Mouse (Mus musculus): ENCODE measurements around the gene Ralgapa2.

Gene Ralgapa2

DNA sequence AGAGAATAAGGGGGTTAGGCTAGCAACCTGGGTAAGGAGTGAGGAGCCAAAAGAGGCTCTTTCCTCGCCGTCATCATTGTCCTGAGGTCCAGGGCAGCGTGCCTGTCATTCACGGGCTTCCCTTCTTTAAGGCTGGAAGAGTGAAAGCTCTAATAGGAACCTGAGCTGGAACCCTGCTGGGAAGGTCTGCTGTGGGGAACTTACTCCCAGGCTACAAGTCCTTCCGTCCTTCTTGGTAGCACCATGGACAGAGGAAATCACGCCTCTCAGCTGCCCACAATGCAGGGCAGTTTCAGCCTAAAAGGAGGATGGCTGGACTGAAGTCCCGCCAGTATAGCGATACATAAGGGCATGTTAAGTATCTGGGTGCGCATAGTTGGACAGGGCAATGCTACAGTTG lies 285.7 kb downstream of the Ralgapa2 start:
- in situ Hi-C loops (cut with MboI; ENCODE audit: low sequenced_read_pairs): no loop called here

DNA sequence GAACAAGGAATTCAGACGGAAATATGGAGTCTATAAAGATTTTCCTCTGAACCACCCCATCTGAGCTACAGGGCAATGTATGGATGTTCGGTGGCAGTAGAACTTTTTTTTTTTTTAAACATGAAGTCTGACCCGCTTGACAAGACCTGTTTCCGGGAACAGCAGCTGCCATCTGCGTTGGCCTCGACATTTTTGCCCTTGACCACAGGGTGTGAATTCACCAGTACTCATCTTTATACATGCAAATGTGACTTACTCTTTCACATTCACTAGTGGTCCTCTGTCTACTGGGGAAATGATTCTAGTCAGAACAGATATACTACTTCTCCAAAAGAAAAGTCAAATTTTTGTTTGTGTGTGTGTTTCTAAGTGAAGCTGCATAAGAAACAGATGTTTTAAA lies 286.3 kb downstream of the Ralgapa2 start:
- in situ Hi-C loops (cut with MboI; ENCODE audit: low sequenced_read_pairs): no loop called here

DNA sequence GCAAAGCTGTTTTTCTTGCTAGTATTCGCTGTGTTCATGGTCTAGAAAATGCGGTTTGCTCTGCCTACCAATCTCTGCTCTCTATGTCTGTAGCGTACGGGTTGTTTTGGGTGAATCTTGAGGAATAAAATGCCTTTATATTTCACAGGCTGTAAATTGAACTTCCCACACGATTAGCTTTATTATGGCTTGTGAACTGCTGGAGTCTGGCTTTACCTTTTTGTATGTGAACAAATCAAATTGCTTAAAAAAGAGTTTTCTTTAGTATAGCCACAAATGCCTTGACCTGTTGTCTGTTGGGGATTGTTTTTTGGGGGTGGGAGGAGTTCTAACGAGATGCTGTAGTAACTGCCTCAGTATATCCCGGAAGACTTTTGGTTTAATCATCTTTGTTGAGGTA lies 288.0 kb downstream of the Ralgapa2 start:
- in situ Hi-C loops (cut with MboI; ENCODE audit: low sequenced_read_pairs): no loop called here

DNA sequence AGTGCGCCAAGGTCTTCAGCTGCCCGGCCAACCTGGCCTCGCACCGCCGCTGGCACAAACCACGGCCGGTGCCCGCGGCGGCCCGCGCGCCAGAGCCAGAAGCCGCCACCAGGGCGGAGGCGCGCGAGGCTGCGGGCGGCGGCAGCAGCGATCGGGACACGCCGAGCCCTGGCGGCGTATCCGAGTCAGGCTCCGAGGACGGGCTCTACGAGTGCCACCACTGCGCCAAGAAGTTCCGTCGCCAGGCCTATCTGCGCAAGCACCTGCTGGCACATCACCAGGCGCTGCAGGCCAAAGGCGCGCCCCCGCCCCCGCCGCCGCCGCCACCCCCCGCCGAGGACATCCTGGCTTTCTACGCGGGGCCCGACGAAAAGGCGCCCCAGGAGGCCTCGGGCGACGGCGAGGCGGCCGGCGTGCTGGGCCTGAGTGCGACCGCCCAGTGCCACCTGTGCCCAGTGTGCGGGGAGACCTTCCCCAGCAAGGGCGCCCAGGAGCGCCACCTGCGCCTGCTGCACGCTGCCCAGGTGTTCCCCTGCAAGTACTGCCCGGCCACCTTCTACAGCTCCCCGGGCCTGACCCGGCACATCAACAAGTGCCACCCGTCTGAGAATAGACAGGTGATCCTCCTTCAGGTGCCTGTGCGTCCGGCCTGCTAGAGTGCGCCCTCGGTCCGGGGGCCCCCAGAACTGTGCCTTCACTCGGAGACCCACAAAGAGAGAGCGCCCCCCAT lies 288.8 kb downstream of the Ralgapa2 start:
- in situ Hi-C loops (cut with MboI; ENCODE audit: low sequenced_read_pairs): no loop called here

DNA sequence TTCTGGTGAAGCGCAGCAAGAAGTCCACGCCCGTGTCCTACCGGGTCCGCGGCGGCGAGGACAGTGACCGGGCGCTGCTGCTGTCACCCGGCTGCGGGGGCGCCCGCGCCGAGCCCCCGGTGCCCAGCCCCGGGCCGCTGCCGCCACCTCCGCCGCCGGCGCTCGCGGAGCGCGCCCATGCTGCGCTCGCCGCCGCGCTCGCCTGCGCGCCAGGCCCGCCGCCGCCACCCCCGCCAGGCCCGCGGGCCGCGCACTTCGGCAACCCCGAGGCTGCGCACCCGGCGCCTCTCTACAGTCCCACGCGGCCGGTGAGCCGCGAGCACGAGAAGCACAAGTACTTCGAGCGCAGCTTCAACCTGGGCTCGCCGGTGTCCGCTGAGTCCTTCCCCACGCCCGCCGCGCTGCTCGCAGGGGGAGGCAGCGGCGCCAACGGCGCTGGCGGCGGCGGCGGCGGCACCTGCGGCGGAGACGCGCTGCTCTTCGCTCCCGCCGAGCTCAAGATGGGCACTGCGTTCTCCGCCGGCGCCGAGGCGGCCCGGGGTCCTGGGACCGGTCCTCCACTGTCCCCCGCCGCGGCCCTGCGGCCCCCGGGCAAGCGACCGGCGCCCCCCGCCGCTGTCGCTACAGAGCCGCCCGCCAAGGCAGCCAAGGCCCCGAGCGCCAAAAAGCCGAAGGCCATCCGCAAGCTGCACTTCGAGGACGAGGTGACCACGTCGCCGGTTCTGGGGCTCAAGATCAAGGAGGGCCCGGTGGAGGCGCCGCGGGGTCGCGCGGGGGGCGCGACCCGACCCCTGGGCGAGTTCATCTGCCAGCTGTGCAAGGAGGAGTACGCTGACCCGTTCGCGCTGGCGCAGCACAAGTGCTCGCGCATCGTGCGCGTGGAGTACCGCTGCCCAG lies 289.6 kb downstream of the Ralgapa2 start:
- in situ Hi-C loops (cut with MboI; ENCODE audit: low sequenced_read_pairs): no loop called here

DNA sequence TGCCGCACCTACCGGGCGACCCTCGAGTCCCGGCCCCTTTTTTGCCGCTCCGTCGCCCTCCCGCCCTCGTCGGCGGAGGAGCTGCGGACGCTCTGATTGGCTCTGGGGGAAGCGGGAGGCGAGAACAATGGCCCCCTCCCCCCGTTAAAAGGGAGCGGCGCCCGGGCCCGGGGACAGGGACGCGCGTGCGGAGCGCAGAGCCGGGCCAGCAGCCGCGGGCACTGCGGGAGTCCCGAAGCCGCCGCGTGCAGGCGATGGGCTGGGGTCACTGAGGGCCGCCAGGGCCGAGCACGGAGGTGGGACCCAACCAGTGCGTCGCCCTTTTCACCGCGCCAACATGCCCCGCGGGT lies 290.2 kb downstream of the Ralgapa2 start:
- in situ Hi-C loops (cut with MboI; ENCODE audit: low sequenced_read_pairs): no loop called here

DNA sequence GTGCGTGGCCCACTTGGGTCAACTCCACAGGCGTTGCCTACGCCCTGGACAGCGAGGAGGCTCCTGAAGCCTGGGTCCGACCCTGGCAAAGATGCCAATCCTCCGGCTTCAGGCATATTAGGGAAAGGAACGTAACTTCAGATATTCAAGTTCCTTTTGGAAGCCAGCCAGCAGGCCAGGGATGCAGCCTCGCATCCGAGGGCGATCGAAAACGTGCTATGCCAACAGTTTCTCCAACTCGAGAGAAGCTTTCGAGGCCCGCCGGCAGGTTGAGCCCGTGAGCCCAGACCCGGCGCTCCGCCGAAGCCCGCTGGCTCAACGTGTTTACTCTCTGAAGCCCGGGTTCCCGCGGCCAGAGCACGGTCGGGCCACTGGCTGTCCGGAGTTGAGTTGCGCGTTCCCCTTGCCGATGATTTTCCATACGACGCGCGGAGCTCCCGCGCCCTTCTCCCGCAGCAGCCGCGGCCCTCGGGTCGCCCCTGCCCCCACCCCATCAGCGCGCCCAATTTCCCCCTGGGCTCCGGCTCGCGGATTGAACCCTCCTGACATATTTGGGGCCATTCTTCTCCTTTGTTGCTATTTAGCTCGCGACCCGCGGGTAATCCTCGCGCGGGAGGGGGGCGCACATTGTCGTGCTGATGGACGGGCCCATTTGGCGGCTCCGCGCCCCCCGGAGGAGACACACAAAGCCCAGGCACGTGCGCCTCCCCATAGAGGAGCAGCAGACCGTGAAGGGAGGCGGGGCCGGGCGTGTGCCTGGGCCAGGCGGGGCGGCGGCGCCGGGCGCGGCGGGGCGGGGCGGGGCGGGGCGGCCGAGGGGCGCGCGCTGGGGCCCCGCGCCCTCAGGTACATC lies 290.8 kb downstream of the Ralgapa2 start, which contains the start of gene Insm1:
Gene Insm1, plus strand, starts transcription at position 846 of the 853 bp plus-strand sequence.
- in situ Hi-C loops (cut with MboI; ENCODE audit: low sequenced_read_pairs): no loop called here

DNA sequence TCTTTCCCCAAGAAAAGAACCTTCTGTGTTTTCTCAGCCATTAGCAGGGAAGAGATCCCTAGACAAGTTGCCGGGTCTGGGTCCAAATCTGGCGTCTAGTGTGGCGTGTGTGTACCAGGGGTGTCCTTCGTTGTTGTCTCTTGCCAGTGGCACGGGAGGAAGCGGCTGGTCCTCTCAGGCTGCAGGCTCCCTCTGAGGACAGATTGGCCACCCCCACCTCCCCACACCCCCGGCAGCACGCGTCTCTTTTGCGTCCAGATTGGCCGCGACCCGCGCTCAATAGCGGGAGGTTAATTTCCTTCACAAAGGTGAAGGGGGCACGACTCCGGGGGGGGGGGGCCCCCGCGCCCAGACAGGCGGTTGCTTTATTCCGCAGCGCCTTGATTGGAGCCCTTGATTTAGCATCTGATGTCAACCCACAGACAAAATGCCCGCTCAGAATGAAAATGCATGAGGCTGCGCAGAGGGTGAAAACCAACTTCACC lies 291.5 kb downstream of the Ralgapa2 start:
- in situ Hi-C loops (cut with MboI; ENCODE audit: low sequenced_read_pairs): no loop called here

DNA sequence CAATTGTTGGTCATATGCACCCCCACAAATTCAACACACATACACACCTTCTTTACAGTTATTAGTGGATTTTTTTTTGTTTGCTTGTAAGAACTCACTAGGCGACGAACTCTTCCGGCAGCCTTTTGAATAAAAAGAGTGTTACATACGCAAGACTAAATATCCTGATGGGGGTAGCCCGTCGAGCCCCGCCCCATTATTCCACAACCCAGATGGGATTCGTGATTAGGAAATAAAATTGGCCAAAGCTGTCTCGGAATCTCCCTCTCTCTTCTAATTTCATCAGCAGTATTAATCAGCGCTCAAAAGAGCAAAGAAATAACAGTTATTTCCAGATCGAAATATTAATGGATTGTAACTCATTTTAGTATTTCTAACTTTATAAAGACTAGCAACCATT lies 292.4 kb downstream of the Ralgapa2 start:
- in situ Hi-C loops (cut with MboI; ENCODE audit: low sequenced_read_pairs): no loop called here

DNA sequence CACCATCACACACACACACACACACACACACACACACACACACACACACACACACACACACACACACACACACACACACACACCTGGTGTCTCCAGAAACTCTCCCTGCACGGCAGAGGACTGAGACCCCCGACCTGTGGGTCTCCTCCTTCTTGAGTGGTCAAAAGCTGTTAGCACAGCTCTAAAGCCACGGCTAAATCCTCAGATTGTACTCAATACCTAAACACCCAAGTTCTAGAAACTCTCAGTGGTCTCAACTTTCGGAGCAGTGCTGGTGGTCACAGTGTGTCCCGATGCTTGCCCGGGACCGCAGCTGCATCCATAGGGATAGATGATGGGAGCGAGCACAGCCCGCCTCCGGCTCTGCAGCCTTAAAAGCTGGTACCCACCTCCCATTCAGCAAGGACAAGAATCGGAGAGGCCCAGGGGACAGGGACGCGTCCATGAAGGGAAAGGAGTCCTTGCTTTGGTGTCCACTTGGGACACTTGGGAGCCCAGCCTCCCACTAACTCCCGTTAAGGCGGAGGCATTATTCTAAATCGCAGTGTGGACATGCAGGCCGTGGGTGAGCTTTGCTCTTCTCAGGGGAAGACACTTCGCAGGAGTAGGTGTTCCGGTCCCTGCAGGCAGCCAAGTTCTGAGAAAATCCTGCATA lies 293.1 kb downstream of the Ralgapa2 start:
- in situ Hi-C loops (cut with MboI; ENCODE audit: low sequenced_read_pairs): no loop called here

DNA sequence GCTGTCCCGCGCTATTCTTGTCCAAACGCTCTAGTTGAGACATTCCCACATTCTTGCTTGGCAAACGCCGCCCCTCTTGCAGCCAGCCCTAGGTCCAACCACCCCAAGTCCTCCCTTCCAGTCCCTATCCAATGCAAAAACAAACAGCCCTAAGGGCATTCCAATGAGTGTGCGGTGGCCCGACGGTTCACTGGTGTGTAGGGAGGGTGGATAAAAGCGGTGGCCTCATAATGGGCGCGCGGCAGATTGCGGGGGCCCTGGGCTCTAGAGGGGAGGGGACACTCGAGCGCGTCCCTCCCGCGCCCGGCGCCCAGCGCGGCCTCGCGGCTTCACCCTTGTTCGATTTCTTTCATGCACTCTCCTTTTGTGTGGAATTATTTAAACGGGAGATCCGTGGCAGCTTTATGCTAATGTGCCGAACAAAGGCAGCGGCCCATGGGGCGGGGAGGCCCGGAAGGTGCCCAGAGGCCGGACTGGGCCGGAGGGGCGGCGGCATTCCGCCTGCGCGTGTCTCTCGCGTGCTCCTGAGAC lies 293.9 kb downstream of the Ralgapa2 start:
- in situ Hi-C loops (cut with MboI; ENCODE audit: low sequenced_read_pairs): no loop called here

DNA sequence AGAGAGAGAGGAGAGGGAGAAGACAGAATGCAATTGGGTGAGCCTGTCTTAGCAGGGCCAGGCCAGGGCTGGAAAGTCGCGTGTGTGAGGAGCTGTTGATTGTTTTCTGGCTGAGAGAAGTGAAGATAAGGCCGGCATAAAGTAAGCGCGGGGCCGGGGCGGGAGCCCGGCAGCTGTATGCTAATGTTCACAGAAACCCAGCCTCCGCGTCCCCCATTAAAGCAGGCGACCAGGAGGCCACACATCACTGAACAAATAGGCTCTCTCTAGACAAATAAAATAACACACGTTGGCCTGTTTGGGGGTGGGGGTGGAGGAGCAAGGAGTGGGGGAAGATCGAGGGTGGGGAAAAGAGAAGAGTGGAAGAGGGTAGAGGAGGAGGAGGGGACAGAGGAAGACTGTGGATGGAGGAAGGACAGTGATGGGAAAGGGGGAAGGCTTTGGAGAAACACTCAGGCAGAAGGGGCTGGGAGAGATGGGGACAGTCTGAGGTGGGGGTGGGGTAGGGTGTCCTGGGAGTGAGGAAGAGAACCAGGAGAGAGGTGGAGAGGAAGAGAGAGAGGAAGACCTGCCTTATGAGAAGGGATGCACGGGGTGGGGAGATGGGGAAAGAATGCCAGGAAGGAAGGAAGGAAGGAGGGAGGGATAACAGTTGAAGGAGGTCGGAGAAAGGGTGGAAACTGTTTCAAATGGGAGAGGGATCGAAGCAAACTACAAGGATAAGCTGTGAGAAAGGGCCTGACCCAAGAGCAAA lies 294.7 kb downstream of the Ralgapa2 start:
- in situ Hi-C loops (cut with MboI; ENCODE audit: low sequenced_read_pairs): no loop called here

DNA sequence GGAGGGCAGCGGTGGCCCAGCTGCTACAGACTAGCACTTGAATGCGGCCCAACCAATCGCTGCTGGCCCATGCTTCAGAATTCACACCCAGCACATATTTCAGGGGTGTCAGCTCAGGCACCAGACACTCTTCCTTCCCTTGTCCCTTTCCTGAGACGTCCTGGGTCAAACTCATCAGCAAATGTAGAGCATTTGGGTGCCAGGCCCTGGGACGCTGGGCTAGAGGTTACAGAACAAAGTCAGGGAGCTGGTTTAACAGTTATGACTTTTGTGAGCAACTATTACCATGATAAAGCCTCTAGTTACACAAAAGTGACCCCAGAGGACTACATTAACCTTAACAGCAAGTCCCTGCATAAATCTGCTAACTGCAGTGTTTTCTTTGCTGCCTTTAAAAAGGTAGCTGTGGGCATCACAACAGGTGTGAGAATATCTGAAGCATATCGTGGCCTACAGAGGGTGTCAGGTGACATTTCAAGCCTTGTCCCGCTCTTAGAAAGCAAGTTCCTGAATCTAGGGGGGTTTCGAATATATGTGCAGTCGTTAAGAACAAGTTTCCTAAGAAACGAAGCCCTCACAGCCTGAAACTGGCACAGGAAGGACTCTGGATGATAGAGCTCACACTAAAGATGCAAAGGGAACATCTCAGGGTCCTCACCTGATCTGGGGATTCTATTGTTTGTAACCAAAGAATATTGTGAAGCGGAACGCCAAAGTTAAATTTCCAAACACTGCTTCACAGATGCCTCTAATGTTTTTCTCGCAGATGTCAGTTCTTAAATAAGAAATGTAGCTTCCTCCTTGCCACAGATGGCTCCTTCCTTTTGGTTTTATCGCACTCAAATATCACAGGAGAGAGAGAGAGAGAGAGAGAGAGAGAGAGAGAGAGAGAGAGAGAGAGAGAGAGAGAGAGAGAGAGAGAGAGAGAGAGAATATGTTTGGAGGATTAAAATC lies 295.8 kb downstream of the Ralgapa2 start:
- in situ Hi-C loops (cut with MboI; ENCODE audit: low sequenced_read_pairs): no loop called here

DNA sequence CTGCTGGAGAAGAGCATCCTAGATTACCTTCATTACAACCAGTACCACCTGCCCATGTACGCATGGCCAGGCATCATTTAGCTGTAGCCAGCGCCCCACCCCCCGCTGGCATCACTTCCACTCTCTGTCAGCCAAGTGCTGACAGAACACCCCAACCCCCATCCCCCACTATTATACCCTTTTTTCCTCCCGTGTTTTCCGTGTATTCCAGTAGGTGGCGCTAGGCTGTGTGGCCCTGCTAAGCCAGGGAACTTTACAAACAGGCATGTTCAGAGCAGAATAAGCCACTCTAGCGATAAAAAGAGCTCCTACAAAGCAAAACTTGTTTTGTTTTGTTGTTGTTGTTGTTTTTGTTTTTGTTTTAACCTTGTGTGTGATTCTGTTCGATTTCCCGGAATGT lies 297.4 kb downstream of the Ralgapa2 start:
- in situ Hi-C loops (cut with MboI; ENCODE audit: low sequenced_read_pairs): no loop called here

DNA sequence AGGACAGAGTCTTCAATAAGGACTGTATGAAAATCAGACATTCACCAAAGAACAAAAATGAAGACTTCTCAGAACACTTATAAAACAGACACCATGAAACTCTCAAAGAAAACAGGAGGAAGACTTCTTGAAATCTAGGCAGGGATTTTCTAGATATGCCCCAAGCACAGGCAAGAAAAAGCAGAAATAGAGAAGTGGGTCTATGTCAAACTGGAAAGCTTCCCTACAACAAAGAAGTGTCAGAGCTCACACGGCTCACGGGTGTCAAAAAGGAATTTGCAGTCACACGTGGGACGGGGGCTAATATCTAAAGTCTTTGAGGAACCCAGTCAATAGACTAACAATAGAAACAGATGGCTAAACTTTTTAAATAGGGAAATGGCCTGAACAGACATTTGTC lies 301.2 kb downstream of the Ralgapa2 start:
- in situ Hi-C loops (cut with MboI; ENCODE audit: low sequenced_read_pairs): no loop called here

DNA sequence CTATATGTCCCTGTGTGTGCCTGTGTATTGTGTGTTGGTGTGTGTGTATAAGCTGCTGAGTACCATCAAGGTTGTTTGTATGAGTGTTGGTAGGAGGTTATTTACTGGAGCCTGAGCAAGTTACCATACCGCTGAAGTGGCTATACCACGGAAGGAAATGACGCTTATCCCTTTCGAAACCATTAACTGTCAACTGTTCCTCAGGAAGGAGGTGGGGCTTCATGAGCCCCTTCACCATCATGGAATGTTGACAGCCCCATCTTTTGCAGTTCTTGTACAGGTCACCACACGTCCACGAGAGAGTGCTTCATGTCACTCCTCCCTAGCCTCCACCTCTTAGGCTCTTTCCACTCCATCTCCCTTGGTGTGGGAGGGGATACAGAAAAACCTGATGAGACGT lies 314.2 kb downstream of the Ralgapa2 start:
- in situ Hi-C loops (cut with MboI; ENCODE audit: low sequenced_read_pairs): no loop called here

DNA sequence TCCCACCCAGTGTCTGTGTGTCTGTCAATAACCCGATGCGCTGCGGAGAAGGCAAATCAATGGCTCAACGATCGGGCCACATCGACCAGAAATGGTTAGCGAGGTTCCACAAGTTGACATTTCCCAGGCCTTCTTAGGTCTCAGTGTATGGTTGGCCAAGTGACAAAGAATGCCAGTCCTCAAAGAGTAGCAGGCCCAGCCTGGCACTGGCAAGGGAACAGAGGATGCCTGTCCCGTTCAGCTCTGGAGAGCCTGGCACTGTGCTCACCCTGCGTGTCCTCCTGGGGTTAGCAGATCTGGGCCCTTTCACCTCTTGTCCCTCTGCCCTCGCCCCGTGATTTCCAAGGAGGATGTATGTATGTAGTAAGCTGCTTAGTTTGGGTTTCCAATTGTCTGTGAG lies 316.0 kb downstream of the Ralgapa2 start:
- in situ Hi-C loops (cut with MboI; ENCODE audit: low sequenced_read_pairs): no loop called here

Data from CH12F3 (cell line).